Mouse (Mus musculus): ENCODE results near the gene Derl3. TPM values are rescaled to one million over a fixed set of nuclear protein-coding genes. Genes with fewer than 3 reads are reported as not detected.

The Derl3 gene
- total RNA-seq (2023), result 1 to 10 TPM in 1 of 2 experiments, under 1 TPM in 1; 0.84 to 3.1 TPM

GRCm38 (mm10) chr10:75893089-75893750, at the start of gene Derl3:
Gene Derl3, plus strand, starts transcription at chr10:75893413.

GRCm38 (mm10) chr10:75859786-75860470, 33.3 kb upstream of the Derl3 start, which contains the start of gene Mif:
Gene Mif, minus strand, starts transcription at chr10:75860240.

GRCm38 (mm10) chr10:75921026-75921725, 28.0 kb downstream of the Derl3 start, which contains the start of gene Smarcb1:
Gene Smarcb1, minus strand, starts transcription at chr10:75921617.

GRCm38 (mm10) chr10:75932891-75933290, 39.7 kb downstream of the Derl3 start, which contains the start of gene Chchd10:
Gene Chchd10, plus strand, starts transcription at chr10:75933130.

GRCm38 (mm10) chr10:75935680-75936541, 42.7 kb downstream of the Derl3 start, which contains the start of gene Mmp11:
Gene Mmp11, minus strand, starts transcription at chr10:75936496.

GRCm38 (mm10) chr10:75940520-75940919, 47.3 kb downstream of the Derl3 start, which contains the start of gene Gm867:
Gene Gm867, minus strand, starts transcription at chr10:75940672.

GRCm38 (mm10) chr10:75942736-75943477, 49.7 kb downstream of the Derl3 start, which contains the start of gene Vpreb3:
Gene Vpreb3, plus strand, starts transcription at chr10:75943057.

Other genes with a start within 250 kb of the Derl3 start
- 1 to 10 TPM in 1 of 2 experiments, under 1 TPM in 1; 0.79 to 1.1 TPM for gene Susd2, start 249.4 kb upstream of the Derl3 start, total RNA-seq (2023)
- gene Cabin1, start 129.1 kb upstream of the Derl3 start, total RNA-seq (2023), result 10 to 100 TPM; 74.5 to 83.3 TPM
- 10 to 100 TPM; 24.1 to 28.8 TPM for gene Ddt, start 120.0 kb upstream of the Derl3 start, total RNA-seq (2023)
- gene Gm20441, start 112.5 kb upstream of the Derl3 start, total RNA-seq (2023), result not detected
- 1 to 10 TPM; 6.3 to 6.8 TPM for gene Gstt3, start 112.0 kb upstream of the Derl3 start, total RNA-seq (2023)
- gene Gstt1, start 94.8 kb upstream of the Derl3 start, total RNA-seq (2023), result 1 to 10 TPM in 1 of 2 experiments, under 1 TPM in 1; 0.52 to 1.0 TPM
- not detected for gene Gstt4, start 70.9 kb upstream of the Derl3 start, total RNA-seq (2023)
- 1 to 10 TPM; 5.9 to 6.4 TPM for gene Gstt2, start 56.0 kb upstream of the Derl3 start, total RNA-seq (2023)
- 10 to 100 TPM; 87.8 to 90.9 TPM for gene Mif, start 33.2 kb upstream of the Derl3 start, total RNA-seq (2023)
- 10 to 100 TPM; 35.2 to 36.8 TPM for gene Smarcb1, start 28.2 kb downstream of the Derl3 start, total RNA-seq (2023)
- gene Chchd10, start 39.7 kb downstream of the Derl3 start, total RNA-seq (2023), result 1 to 10 TPM in 1 of 2 experiments, under 1 TPM in 1; 0.79 to 3.7 TPM
- gene Mmp11, start 43.1 kb downstream of the Derl3 start, total RNA-seq (2023), result not detected
- gene Gm867, start 47.3 kb downstream of the Derl3 start, total RNA-seq (2023), result not detected
- gene Vpreb3, start 49.6 kb downstream of the Derl3 start, total RNA-seq (2023), result not detected
- gene Gm5134, start 61.1 kb downstream of the Derl3 start, total RNA-seq (2023), result under 1 TPM in 1 of 2 experiments, not detected in 1; 0.43 TPM
- gene Zfp280b, start 139.2 kb downstream of the Derl3 start, total RNA-seq (2023), result 1 to 10 TPM; 3.4 to 3.6 TPM
- gene Slc5a4b, start 217.5 kb downstream of the Derl3 start, total RNA-seq (2023), result not detected

Data from monocyte, adult 59 days (primary cell).